In the genomic region with DNA sequence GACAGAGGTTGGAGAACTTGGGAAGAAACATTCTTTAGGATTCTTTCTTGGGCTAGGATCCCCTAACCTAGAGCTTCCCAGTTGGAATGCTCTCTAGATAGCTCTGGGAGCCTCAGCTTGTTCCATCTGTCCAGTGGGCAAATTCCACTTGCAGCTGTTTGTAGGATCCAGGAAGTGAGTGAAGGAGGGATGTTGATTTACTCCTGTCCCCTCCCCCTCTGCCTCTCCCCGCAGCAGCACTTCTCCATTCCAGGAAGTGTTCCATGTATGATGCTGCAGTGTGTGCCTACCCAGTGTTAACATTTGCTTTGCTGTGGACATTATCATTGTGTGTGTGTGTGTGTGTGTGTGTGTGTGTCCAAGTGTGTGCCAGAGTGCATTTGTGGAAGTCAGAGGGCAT, we compare ENCODE assay signal across 8 mouse cellular contexts. TPM values are rescaled to one million over a fixed set of nuclear protein-coding genes. Genes with fewer than 3 reads are reported as not detected.
DNase-seq lines count a peak whose midpoint lies in the region; ATAC-seq and TF ChIP-seq lines count a peak whose summit lies in the region.

No protein-coding gene starts in this region.

- ATAC-seq in forebrain, embryonic 14.5 days, result no peak
- ATAC-seq in megakaryocyte, adult 5-6 weeks (ENCODE audit: poor library complexity, severe bottlenecking), result peak; percentile 47

- no peak for DNase-seq in left cerebral cortex, adult 2 months (ENCODE audit: extremely low spot score in 1 of 2, low spot score in 2 of 2)
- DNase-seq in left cerebral cortex, adult 18-20 months (ENCODE audit: low spot score in 2 of 2), result no peak
- no peak for DNase-seq in forebrain, embryonic 14.5 days (ENCODE audit: low spot score)
- peak; percentile 52 for DNase-seq in kidney, postnatal 14 days
- DNase-seq in MN1 (ENCODE audit: low spot score), result no peak
- no peak for DNase-seq in cerebellum, postnatal 36 days
- no peak for DNase-seq in adrenal gland, postnatal 14 days

- H3K4me2 ChIP-seq in forebrain, embryonic 14.5 days (ENCODE audit: low read length), result peak overlapping the region; percentile 94

- H3K36me3 ChIP-seq in forebrain, embryonic 14.5 days (ENCODE audit: control insufficient read depth, insufficient read depth, low read length), result peaks cover 8% of the 10 kb centered on the region

- no peaks in the 10 kb centered on the region for H3K9me3 ChIP-seq in forebrain, embryonic 14.5 days (replicated peaks; ENCODE audit: control insufficient read depth, low read length)

- peak overlapping the region; percentile 94 for H3K9ac ChIP-seq in forebrain, embryonic 14.5 days (ENCODE audit: low read length)

- WGBS in forebrain, embryonic 14.5 days, result 50% methylated on average over 1 of the region's 1 CpGs

- 0 out of 2 replicates have a peak overlapping the region, but pooled peaks have one; percentile 13 for H3K27ac ChIP-seq in left cerebral cortex, adult 2 months
- H3K27ac ChIP-seq in forebrain, embryonic 14.5 days (ENCODE audit: low read depth, low read length), result no peak overlapping the region

- intact Hi-C loops in left cerebral cortex, adult 2 months (cut with DNase I), result loop anchor here (5.0 kb wide), 1 partner anchor 36 kb away; no protein-coding TSS in a partner anchor

- H3K27me3 ChIP-seq in forebrain, embryonic 14.5 days (replicated peaks; ENCODE audit: control insufficient read depth, insufficient read depth, low read length), result no peaks in the 10 kb centered on the region

- no peak for TF ChIP-seq CTCF in left cerebral cortex, adult 2 months (IDR thresholded peaks at IDR 0.05)

- H3K4me1 ChIP-seq in forebrain, embryonic 14.5 days (ENCODE audit: control insufficient read depth, insufficient read depth, low read length), result peaks cover 26% of the 10 kb centered on the region

- peak overlapping the region; percentile 81 for H3K4me3 ChIP-seq in left cerebral cortex, adult 2 months
- H3K4me3 ChIP-seq in forebrain, embryonic 14.5 days (ENCODE audit: low read depth, low read length), result peak overlapping the region; percentile 94

RNA-seq across cellular contexts. Expression of a gene that starts 1.3 kb away (rescaled TPM):
- total RNA-seq in left cerebral cortex, adult 2 months (2021), result 10 to 100 TPM; 56.1 to 61.0 TPM
- 10 to 100 TPM; 50.5 to 53.1 TPM for total RNA-seq in left cerebral cortex, adult 18-20 months (2021)
- polyA plus RNA-seq in forebrain, embryonic 14.5 days (2014; fragmentation: Nextera tagmentation; extraction: Ambion mirVana), result 54.2 and 65.3 TPM in 2 replicates
- 94.9 and 101 TPM in 2 replicates for total RNA-seq in megakaryocyte, adult 5-6 weeks (2015)
- total RNA-seq in megakaryocyte, adult 5-6 weeks (2017), result 131 and 144 TPM in 2 replicates
- 93.2 and 101 TPM in 2 replicates for total RNA-seq in adrenal gland, postnatal 14 days (2021)

RNA-seq across cellular contexts. Expression of a gene that starts 14.4 kb away (rescaled TPM):
- total RNA-seq in left cerebral cortex, adult 2 months (2021), result 10 to 100 TPM; 26.2 to 35.7 TPM
- 10 to 100 TPM; 21.1 to 25.8 TPM for total RNA-seq in left cerebral cortex, adult 18-20 months (2021)
- polyA plus RNA-seq in forebrain, embryonic 14.5 days (2014; fragmentation: Nextera tagmentation; extraction: Ambion mirVana), result 51.4 and 53.7 TPM in 2 replicates
- total RNA-seq in megakaryocyte, adult 5-6 weeks (2015), result 5.4 and 11.8 TPM in 2 replicates
- 6.7 and 9.8 TPM in 2 replicates for total RNA-seq in megakaryocyte, adult 5-6 weeks (2017)
- total RNA-seq in adrenal gland, postnatal 14 days (2021), result 13.9 and 20.8 TPM in 2 replicates

RNA-seq across cellular contexts. Expression of a gene that starts 58.3 kb away (rescaled TPM):
- total RNA-seq in left cerebral cortex, adult 2 months (2021), result 10 to 100 TPM; 83.8 TPM
- 10 to 100 TPM; 79.2 to 81.4 TPM for total RNA-seq in left cerebral cortex, adult 18-20 months (2021)
- polyA plus RNA-seq in forebrain, embryonic 14.5 days (2014; fragmentation: Nextera tagmentation; extraction: Ambion mirVana), result 248 and 249 TPM in 2 replicates
- 21.7 and 22.9 TPM in 2 replicates for total RNA-seq in megakaryocyte, adult 5-6 weeks (2015)
- total RNA-seq in megakaryocyte, adult 5-6 weeks (2017), result 42.0 and 42.5 TPM in 2 replicates
- total RNA-seq in adrenal gland, postnatal 14 days (2021), result 55.3 and 64.4 TPM in 2 replicates
